Mouse (Mus musculus): ENCODE data around the gene Zbtb7b.

Zbtb7b gene

DNA sequence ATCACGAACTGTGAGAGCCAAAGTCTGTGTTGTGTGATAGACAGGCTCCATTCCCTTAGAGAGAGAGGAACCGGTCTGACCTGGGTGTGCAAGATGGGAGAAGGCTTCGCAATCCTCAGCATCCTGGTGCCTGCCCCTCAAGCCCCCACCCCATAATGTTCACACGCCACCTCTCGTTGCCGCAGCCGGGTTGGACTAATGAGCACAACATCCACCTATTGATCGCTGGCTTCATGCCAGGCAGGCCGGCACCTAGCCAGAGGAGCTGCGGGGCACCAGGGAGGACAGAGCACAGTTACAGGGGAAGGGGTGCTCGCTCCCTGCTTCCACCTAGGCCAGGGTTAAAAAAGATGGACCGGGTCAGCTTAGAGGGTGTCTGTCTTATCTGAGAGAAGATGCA lies 62.1 kb downstream of the Zbtb7b start:
- no peak for DNase-seq

DNA sequence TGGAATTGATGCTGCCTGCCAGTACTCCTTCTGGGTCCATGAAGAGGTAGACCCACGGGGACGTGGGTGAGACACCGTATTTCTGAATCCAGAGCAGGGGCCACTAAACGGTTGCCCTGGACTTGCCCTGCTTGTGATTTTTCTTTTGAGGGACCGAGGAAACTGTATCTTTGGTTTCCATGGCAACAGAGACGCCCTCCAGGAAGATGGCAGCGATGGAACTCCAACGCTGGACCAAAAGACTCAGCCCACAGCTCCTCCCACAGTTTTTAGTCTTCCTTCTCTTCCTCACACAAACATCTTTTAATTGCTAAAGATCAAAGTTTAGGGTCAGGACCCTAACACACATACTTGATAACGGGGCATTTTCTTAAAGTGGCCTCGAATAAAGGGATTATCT lies 62.6 kb downstream of the Zbtb7b start:
- no peak for DNase-seq

DNA sequence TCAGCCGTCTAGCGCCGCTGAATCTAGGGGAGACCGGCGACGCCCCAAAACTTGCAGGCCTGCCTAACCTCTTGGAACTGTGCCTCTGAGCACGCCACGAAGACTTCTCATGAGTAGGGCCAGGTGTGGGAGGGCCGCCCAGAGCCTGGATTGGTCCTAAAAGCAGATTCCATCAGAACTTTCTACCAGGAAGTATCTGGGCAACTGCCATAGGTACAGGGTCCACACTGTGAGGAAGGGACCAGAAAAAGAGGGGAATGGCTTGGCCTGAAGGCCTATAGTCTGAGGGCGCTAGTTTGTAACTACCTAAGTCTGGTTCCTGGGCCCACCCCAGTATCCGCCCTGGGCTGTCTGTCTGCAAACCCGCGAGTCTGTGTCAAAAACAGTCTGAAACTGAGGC lies 63.0 kb downstream of the Zbtb7b start:
- DNase-seq, result no peak

DNA sequence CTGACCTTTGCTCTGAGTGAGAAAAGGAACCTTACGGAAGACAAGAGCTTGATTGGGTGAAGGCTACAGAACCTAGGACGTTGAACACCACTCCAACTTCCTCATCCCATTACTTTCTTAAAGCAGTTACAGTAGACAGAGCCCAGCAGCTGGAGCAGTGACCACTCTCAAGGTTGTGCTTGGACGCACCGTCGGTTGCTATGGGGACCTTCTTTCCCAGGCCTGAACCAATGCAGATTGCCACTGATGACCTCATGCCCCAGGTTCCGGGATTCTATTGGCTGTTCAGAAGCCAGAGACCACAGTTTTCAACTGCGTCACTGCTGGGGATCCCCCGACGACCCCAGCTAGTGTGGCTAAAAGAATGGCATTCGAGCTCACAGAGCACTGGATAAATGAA lies 63.6 kb downstream of the Zbtb7b start:
- DNase-seq, result no peak

DNA sequence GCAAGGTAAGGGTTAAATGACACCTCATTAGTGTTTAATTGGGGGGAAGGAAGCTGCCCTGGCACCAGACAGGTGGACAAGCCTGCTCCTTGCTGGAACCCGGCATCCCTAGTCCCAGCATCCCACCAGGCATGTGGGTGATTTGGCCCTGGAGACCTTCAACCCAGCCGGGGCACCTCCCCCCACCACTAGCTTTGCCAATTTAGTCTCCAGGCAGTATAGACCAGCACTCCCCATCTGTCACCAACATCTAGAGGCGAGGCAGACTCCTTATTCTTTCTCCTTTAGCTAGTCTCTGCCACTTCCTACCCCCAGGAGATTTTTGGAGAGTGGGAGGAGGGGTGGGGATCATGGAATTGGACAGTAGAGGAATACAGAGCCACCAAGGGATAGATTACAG lies 64.2 kb downstream of the Zbtb7b start:
- DNase-seq, result no peak

DNA sequence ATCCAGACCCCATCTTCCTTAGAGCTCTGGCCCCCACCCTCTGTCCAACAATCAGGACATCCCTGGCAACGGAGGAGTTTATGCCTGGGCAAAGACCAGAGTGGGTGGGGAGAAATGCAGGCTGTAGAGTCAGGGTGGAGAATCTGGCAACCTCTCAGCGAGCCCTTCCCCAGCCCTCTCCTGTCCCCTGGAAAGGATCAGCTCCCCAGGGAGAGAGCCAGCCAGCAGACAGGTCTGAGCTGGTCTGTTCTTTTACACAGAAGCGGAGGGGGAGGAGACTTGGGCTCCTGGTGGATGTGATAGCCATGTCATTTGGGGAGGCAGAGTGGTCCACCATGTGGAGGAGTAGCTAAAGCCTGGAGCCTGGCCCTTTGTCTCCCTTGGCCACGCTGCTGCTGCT lies 66.0 kb downstream of the Zbtb7b start:
- no peak for DNase-seq
